In the genomic region with DNA sequence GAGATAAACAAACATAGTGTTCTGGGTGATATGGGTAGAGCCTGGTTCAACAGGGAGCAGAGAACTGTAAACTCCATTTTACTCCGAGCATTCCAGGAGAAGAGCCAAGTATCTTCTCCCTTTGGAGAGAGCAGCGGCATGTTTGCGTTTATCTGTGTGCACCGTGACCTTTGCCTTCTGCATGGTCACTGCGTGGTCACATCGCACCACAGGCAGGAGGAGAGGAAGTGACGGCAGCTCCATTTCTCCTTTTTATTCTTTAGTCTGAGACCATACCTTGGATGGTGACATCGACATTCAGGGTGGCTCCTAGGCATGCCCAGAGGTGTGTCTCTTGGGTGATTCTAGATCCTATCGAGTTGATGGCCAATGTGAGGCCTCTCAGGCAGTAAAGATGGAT, we compare ENCODE assay signal across 29 mouse cellular contexts. TPM values are rescaled to one million over a fixed set of nuclear protein-coding genes. Genes with fewer than 3 reads are reported as not detected.
A peak's percentile ranks its signal among the peaks of the same experiment; 100 is the strongest.
DNase-seq lines count a peak whose midpoint lies in the region; ATAC-seq lines count a peak whose summit lies in the region.
"Had no signal": no experiment of that assay in that cellular context is flagged by ENCODE, and none has a peak within 500 bp of the region (broad histone marks: within the 10 kb centered on the region; RNA-seq: fewer than 3 reads in every experiment).

No protein-coding gene starts in this region.

- H3K4me3 ChIP-seq in liver, embryonic 16.5 days (ENCODE audit: low read depth, low read length) = no peak overlapping the region
- peak overlapping the region; percentile 30 for H3K4me3 ChIP-seq in megakaryocyte, embryonic 14.5 days (replicated peaks)
- no peak overlapping the region for H3K4me3 ChIP-seq in intestine, embryonic 15.5 days (replicated peaks)
- H3K4me3 ChIP-seq: embryonic facial prominence, embryonic 15.5 days; erythroblast, embryonic 14.5 days; forebrain, embryonic 10.5 days; heart, embryonic 10.5 days; hindbrain, embryonic 12.5 days had no signal

- H3K27me3 ChIP-seq in liver, embryonic 16.5 days (ENCODE audit: control insufficient read depth, insufficient read depth, low read depth, low read length) = no peaks in the 10 kb centered on the region
- peaks cover 12% of the 10 kb centered on the region for H3K27me3 ChIP-seq in megakaryocyte, embryonic 14.5 days (replicated peaks)
- H3K27me3 ChIP-seq in intestine, embryonic 15.5 days (replicated peaks) = no peaks in the 10 kb centered on the region
- H3K27me3 ChIP-seq: embryonic facial prominence, embryonic 15.5 days; hindbrain, embryonic 12.5 days had no signal

- H3K4me2 ChIP-seq in liver, embryonic 16.5 days (ENCODE audit: low read depth, low read length) = no peak overlapping the region
- H3K4me2 ChIP-seq in intestine, embryonic 15.5 days (replicated peaks) = no peak overlapping the region
- H3K4me2 ChIP-seq: embryonic facial prominence, embryonic 15.5 days; hindbrain, embryonic 12.5 days had no signal

- 38% methylated on average over 9 of the region's 9 CpGs for WGBS in liver, embryonic 16.5 days (ENCODE audit: insufficient replicate concordance)
- WGBS in intestine, embryonic 15.5 days = 78% methylated on average over 9 of the region's 9 CpGs

- ATAC-seq in liver, embryonic 16.5 days (ENCODE audit: low read depth) = peak; percentile 45; the same call in 1 of the 2 replicates
- ATAC-seq in granulocyte monocyte progenitor cell, adult 5-6 weeks (replicated peaks; ENCODE audit: poor library complexity, severe bottlenecking) = peak; percentile 80
- ATAC-seq in intestine, embryonic 15.5 days = no peak
- ATAC-seq: CD4-positive, CD25-positive, alpha-beta regulatory T cell, adult 4 months; forebrain, embryonic 14.5 days; hindbrain, postnatal 0 days had no signal

- H3K27ac ChIP-seq in liver, embryonic 16.5 days (ENCODE audit: low read length) = no peak overlapping the region
- no peak overlapping the region for H3K27ac ChIP-seq in intestine, embryonic 15.5 days
- H3K27ac ChIP-seq: embryonic facial prominence, embryonic 15.5 days; forebrain, embryonic 10.5 days; heart, embryonic 10.5 days; hindbrain, embryonic 12.5 days; hindbrain, postnatal 0 days had no signal

- H3K4me1 ChIP-seq in liver, embryonic 16.5 days (ENCODE audit: control insufficient read depth, low read depth, low read length) = no peaks in the 10 kb centered on the region
- peaks cover 27% of the 10 kb centered on the region for H3K4me1 ChIP-seq in megakaryocyte, embryonic 14.5 days
- H3K4me1 ChIP-seq in intestine, embryonic 15.5 days (replicated peaks) = no peaks in the 10 kb centered on the region
- H3K4me1 ChIP-seq: heart, embryonic 10.5 days had no signal

- H3K9me3 ChIP-seq in liver, embryonic 16.5 days (replicated peaks; ENCODE audit: control insufficient read depth, low read length) = no peaks in the 10 kb centered on the region
- H3K9me3 ChIP-seq in megakaryocyte, embryonic 14.5 days = peaks cover 13% of the 10 kb centered on the region
- H3K9me3 ChIP-seq in intestine, embryonic 15.5 days = no peaks in the 10 kb centered on the region
- H3K9me3 ChIP-seq: embryonic facial prominence, embryonic 15.5 days; forebrain, embryonic 10.5 days; G1E; heart, embryonic 10.5 days; hindbrain, embryonic 12.5 days had no signal

- no peak for DNase-seq in liver
- DNase-seq in yolk sac, embryonic 10.5 days (ENCODE audit: low spot score) = peak; percentile 34
- DNase-seq in urinary bladder, postnatal 14 days (ENCODE audit: low spot score) = no peak
- DNase-seq: adrenal gland, postnatal 10 days; B cell, adult 2 months; cerebellum, adult 11 months; cerebellum, adult 8-10 months; cerebellum, postnatal 25 days; gastrocnemius, postnatal 36 days; heart, adult 18-20 months; heart, postnatal 10 days; heart, postnatal 4 days had no signal

- no peaks in the 10 kb centered on the region for H3K36me3 ChIP-seq in liver, embryonic 16.5 days (ENCODE audit: control insufficient read depth, insufficient read depth)
- H3K36me3 ChIP-seq in megakaryocyte, embryonic 14.5 days (replicated peaks; ENCODE audit: low read length) = no peaks in the 10 kb centered on the region
- H3K36me3 ChIP-seq in intestine, embryonic 15.5 days = no peaks in the 10 kb centered on the region
- H3K36me3 ChIP-seq: embryonic facial prominence, embryonic 15.5 days; forebrain, embryonic 10.5 days; G1E; heart, embryonic 10.5 days; hindbrain, embryonic 12.5 days had no signal

- H3K9ac ChIP-seq in liver, embryonic 16.5 days (ENCODE audit: low read depth, low read length) = no peak overlapping the region
- no peak overlapping the region for H3K9ac ChIP-seq in intestine, embryonic 15.5 days
- H3K9ac ChIP-seq: embryonic facial prominence, embryonic 15.5 days; hindbrain, embryonic 12.5 days had no signal

RNA-seq across cellular contexts. Expression of a gene that starts 10.4 kb away (rescaled TPM):
- not detected in 2 replicates for polyA plus RNA-seq in liver, embryonic 16.5 days (2015; fragmentation: Nextera tagmentation; extraction: Ambion mirVana)
- not detected in 2 replicates for total RNA-seq in granulocyte monocyte progenitor cell, adult 5-6 weeks (2014; fragmentation: Nextera tagmentation)
- total RNA-seq in granulocyte monocyte progenitor cell, adult 5-6 weeks (2017) = not detected in 2 replicates
- polyA plus RNA-seq in megakaryocyte, embryonic 14.5 days (2012; ENCODE audit: insufficient read depth, low replicate concordance) = not detected in 2 replicates
- polyA plus RNA-seq in intestine, embryonic 15.5 days (2015; fragmentation: Nextera tagmentation; extraction: Ambion mirVana) = not detected in 2 replicates
- total RNA-seq: adrenal gland, postnatal 4 days; gastrocnemius, adult 8-10 months; gastrocnemius, postnatal 36 days; heart, postnatal 10 days; heart, postnatal 4 days; hindbrain, postnatal 0 days had no signal
- polyA plus RNA-seq: brain, embryonic 14.5 days; erythroblast, embryonic 14.5 days; forebrain, embryonic 10.5 days; forebrain, embryonic 14.5 days; G1E; heart, embryonic 14.5 days; hindbrain, embryonic 12.5 days; hindbrain, postnatal 0 days had no signal

RNA-seq across cellular contexts. Expression of a gene that starts 33.4 kb away (rescaled TPM):
- 0.04 TPM in 1 of 2 replicates, not detected in the other for polyA plus RNA-seq in liver, embryonic 16.5 days (2015; fragmentation: Nextera tagmentation; extraction: Ambion mirVana)
- total RNA-seq in granulocyte monocyte progenitor cell, adult 5-6 weeks (2014; fragmentation: Nextera tagmentation) = not detected in 2 replicates
- total RNA-seq in granulocyte monocyte progenitor cell, adult 5-6 weeks (2017) = 0.05 TPM in 1 of 2 replicates, not detected in the other
- not detected in 2 replicates for polyA plus RNA-seq in megakaryocyte, embryonic 14.5 days (2012; ENCODE audit: insufficient read depth, low replicate concordance)
- polyA plus RNA-seq in intestine, embryonic 15.5 days (2015; fragmentation: Nextera tagmentation; extraction: Ambion mirVana) = 0.25 and 0.40 TPM in 2 replicates
- total RNA-seq: gastrocnemius, adult 8-10 months; gastrocnemius, postnatal 36 days; heart, adult 18-20 months; heart, postnatal 4 days had no signal
- polyA plus RNA-seq: erythroblast, embryonic 14.5 days; G1E; heart, embryonic 10.5 days had no signal
